Mouse (Mus musculus): ENCODE results near the gene Mmp7.

Mmp7 gene

GRCm38 (mm10) chr9:7721543-7721942 is 29.7 kb downstream of the Mmp7 start:
- ChIA-PET CTCF (interaction anchor here in 2 of 4 experiments (0.8 to 1.6 kb wide), 2 partner anchors 10 to 118 kb away, joined by 3 to 5 read pairs; no protein-coding TSS in a partner anchor), POLR2A (interaction anchor here in 3 of 4 experiments (0.6 to 2.0 kb wide), 5 partner anchors 9 to 472 kb away, joined by 3 to 9 read pairs (median 4); partner anchors contain the start of genes Birc2 (in 1 of the 3) and Tmem123 (in 1 of the 3))

GRCm38 (mm10) chr9:7728997-7729396 is 37.1 kb downstream of the Mmp7 start:
- ChIA-PET POLR2A (interaction anchor here in 1 of 4 experiments (0.6 kb wide), 1 partner anchor 108 kb away, joined by 3 read pairs; the partner anchor contains the start of gene Birc2), CTCF (interaction anchor here in 1 of 4 experiments (0.8 kb wide), 1 partner anchor 126 kb away, joined by 3 read pairs; no protein-coding TSS in a partner anchor)

- ChIA-PET CTCF (interaction anchor here in 1 of 4 experiments (0.6 kb wide), 1 partner anchor 17 kb away, joined by 3 read pairs; no protein-coding TSS in a partner anchor), POLR2A (interaction anchor here in 2 of 4 experiments (1.0 to 1.2 kb wide), 2 partner anchors 21 to 94 kb away, joined by 3 read pairs; partner anchors contain the start of genes Birc2 (in 1 of the 2) and Tmem123 (in 1 of the 2))
Observed at GRCm38 (mm10) chr9:7742696-7743095, 50.8 kb downstream of the Mmp7 start.

- CTCF ChIA-PET = no interaction called here
- POLR2A ChIA-PET = interaction anchor here in 1 of 4 experiments (0.8 kb wide), 1 partner anchor 19 kb away, joined by 3 read pairs; the partner anchor contains the start of gene Tmem123
Observed at GRCm38 (mm10) chr9:7744156-7744555, 52.3 kb downstream of the Mmp7 start.

- CTCF ChIA-PET = no interaction called here
- POLR2A ChIA-PET = interaction anchor here in 3 of 4 experiments (0.6 to 1.2 kb wide), 4 partner anchors 14 to 156 kb away, joined by 3 to 4 read pairs (median 3); partner anchors contain the start of gene Tmem123 (in 1 of the 3)
Observed at GRCm38 (mm10) chr9:7748881-7749280, 57.0 kb downstream of the Mmp7 start.

Data from embryonic stem cell, embryonic (primary cell).